Mouse (Mus musculus): Measurements from ENCODE around the gene Pcyt1a. TPM values are rescaled to one million over a fixed set of nuclear protein-coding genes. Genes with fewer than 3 reads are reported as not detected.
A peak's percentile ranks its signal among the peaks of the same experiment; 100 is the strongest.

Pcyt1a gene
- total and polyA plus RNA-seq, 3 experiments: 36.9 to 53.7 TPM; not detected in 1

DNA sequence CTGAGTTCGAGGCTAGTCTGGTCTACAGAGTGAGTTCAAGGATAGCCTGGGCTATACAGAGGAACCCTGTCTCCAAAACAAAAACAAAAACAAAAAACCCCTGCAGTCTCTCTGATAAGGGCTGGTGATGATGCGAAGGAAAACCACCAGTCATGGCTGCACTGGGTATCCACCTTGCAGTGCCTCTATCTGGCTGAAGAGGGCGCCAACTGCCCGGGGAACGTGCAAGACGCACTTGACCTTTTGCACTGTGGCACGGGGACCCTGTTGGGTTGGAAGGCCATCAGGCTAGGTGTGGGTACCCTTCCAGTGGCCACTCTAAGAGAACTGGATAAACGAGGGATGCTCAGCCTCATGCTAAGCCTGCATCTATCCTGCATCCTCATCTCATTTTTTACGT, 76.7 kb downstream of the Pcyt1a start:
- H3K27ac ChIP-seq (ENCODE audit: control insufficient read depth, low read depth, low read length): peak overlapping the region; percentile 93; the same call in 1 of the 2 replicates

DNA sequence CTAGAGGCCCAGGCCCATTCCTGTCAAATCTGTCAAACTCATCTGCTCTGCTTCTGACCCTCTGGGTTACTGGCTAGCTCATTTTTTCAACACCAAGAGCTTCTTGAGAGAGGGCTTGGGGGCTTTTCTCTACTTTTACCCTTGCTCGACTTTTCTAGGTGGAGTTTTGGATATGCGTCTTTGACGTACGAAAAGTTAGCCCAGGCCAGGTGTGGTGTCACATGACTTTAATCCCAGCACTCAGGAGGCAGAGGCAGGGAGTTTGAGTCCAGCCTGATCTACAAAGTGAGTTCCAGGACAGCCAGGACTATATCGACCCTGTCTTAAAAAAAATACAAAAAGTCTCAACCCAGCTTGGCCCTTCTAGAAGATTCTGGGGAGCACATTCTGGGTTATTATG, 77.3 kb downstream of the Pcyt1a start:
- Histone ChIP-seq H3K79me2 (ENCODE audit: control insufficient read depth, insufficient read depth, low read length, poor library complexity) (no peaks in the 10 kb centered on the region; the same call in 1 of the 2 replicates), H3K4me1 (ENCODE audit: control insufficient read depth in 1 of 2, insufficient read depth in 2 of 2, low read length in 2 of 2) (peaks cover 19 to 31% of the 10 kb centered on the region in 2 experiments), H3K4me3 (ENCODE audit: control insufficient read depth in 1 of 2, insufficient read depth in 1 of 2, low read depth in 2 of 2, low read length in 2 of 2) (peak overlapping the region; percentile 3 to 35), H3K36me3 (ENCODE audit: control insufficient read depth in 1 of 2, insufficient read depth in 2 of 2, low read length in 2 of 2) (peaks cover 0 to 37% of the 10 kb centered on the region in 2 experiments; a peak in 2 of 4 replicates), H3K9ac (ENCODE audit: control insufficient read depth, low read depth, low read length, poor library complexity, severe bottlenecking) (peak overlapping the region; percentile 67), H3K27ac (ENCODE audit: control insufficient read depth, low read depth, low read length) (peak overlapping the region; percentile 93), H3K9me3 (replicated peaks; ENCODE audit: insufficient read depth, low read length) (no peaks in the 10 kb centered on the region), H3K27me3 (ENCODE audit: control insufficient read depth in 1 of 2, insufficient read depth in 2 of 2, low read length in 2 of 2) (no peaks in the 10 kb centered on the region)
- DNase-seq (ENCODE audit: low read depth, low spot score): no peak
- no peak for TF ChIP-seq NRF1 (IDR thresholded peaks at IDR 0.05; ENCODE audit: insufficient read depth, low read depth, low read length, poor library complexity, severe bottlenecking)
- no peak for TF ChIP-seq HCFC1 (IDR thresholded peaks at IDR 0.05; ENCODE audit: low read depth, low read length)
- TF ChIP-seq ZKSCAN1 (IDR thresholded peaks at IDR 0.05; ENCODE audit: low read depth, low read length): no peak
- no peak for TF ChIP-seq EP300 (IDR thresholded peaks at IDR 0.05; ENCODE audit: low read depth in 1 of 2, low read length in 2 of 2)
- no peak for TF ChIP-seq NELFE (IDR thresholded peaks at IDR 0.05; ENCODE audit: low read depth, low read length)
- no peak for TF ChIP-seq MAFK (IDR thresholded peaks at IDR 0.05; ENCODE audit: borderline replicate concordance, low read depth, low read length)
- no peak for TF ChIP-seq UBTF (IDR thresholded peaks at IDR 0.05; ENCODE audit: borderline replicate concordance, insufficient read depth, low read depth, low read length)
- peak; percentile 25 for TF ChIP-seq TAL1 (IDR thresholded peaks at IDR 0.05; ENCODE audit: low read length)
- peak; percentile 51; the same call in 1 of the 2 replicates for TF ChIP-seq USF1 (IDR thresholded peaks at IDR 0.05; ENCODE audit: low read depth, low read length)
- no peak for TF ChIP-seq CTCF (IDR thresholded peaks at IDR 0.05 in 2 of 3, conservative IDR thresholded peaks at IDR 0.05 in 1 of 3; ENCODE audit: control insufficient read depth in 1 of 3, insufficient read depth in 1 of 3, low read depth in 2 of 3, low read length in 3 of 3, poor library complexity in 1 of 3, severe bottlenecking in 1 of 3)
- no peak for TF ChIP-seq TCF12 (IDR thresholded peaks at IDR 0.05; ENCODE audit: low read depth, low read length)
- TF ChIP-seq POLR2A (IDR thresholded peaks at IDR 0.05; ENCODE audit: control insufficient read depth in 1 of 2, insufficient read depth in 1 of 2, low read depth in 1 of 2, low read length in 2 of 2, poor library complexity in 1 of 2): no peak
- TF ChIP-seq CHD2 (IDR thresholded peaks at IDR 0.05; ENCODE audit: low read length): no peak
- TF ChIP-seq TBP (IDR thresholded peaks at IDR 0.05; ENCODE audit: low read depth, low read length): no peak
- TF ChIP-seq ETS1 (IDR thresholded peaks at IDR 0.05; ENCODE audit: low read depth, low read length): no peak

More for the DNA sequence above, 76.7 kb downstream of the Pcyt1a start:
- H3K79me2 ChIP-seq (ENCODE audit: control insufficient read depth, insufficient read depth, low read length, poor library complexity): no peaks in the 10 kb centered on the region; the same call in 1 of the 2 replicates
- H3K4me1 ChIP-seq (ENCODE audit: control insufficient read depth in 1 of 2, insufficient read depth in 2 of 2, low read length in 2 of 2): peaks cover 19 to 31% of the 10 kb centered on the region in 2 experiments
- H3K36me3 ChIP-seq (ENCODE audit: control insufficient read depth in 1 of 2, insufficient read depth in 2 of 2, low read length in 2 of 2): peaks cover 0 to 37% of the 10 kb centered on the region in 2 experiments; a peak in 2 of 4 replicates
- H3K4me3 ChIP-seq (ENCODE audit: control insufficient read depth in 1 of 2, insufficient read depth in 1 of 2, low read depth in 2 of 2, low read length in 2 of 2): peak overlapping the region; percentile 3 to 35; a peak in 2 of 4 replicates
- H3K27me3 ChIP-seq (ENCODE audit: control insufficient read depth in 1 of 2, insufficient read depth in 2 of 2, low read length in 2 of 2): no peaks in the 10 kb centered on the region
- TF ChIP-seq GATA1 (IDR thresholded peaks at IDR 0.05; ENCODE audit: low read depth, low read length) (peak; percentile 59), TCF12 (IDR thresholded peaks at IDR 0.05; ENCODE audit: low read depth, low read length) (0 out of 2 replicates have a peak, but pooled peaks have one; percentile 20), ZMIZ1 (IDR thresholded peaks at IDR 0.05; ENCODE audit: low read depth, low read length) (no peak), MYC (IDR thresholded peaks at IDR 0.05; ENCODE audit: low read depth, low read length) (no peak), MXI1 (IDR thresholded peaks at IDR 0.05; ENCODE audit: low read depth, low read length) (peak; percentile 13; the same call in 1 of the 2 replicates), BHLHE40 (IDR thresholded peaks at IDR 0.05; ENCODE audit: borderline replicate concordance, low read depth, low read length) (peak; percentile 34; the same call in 1 of the 2 replicates), USF1 (IDR thresholded peaks at IDR 0.05; ENCODE audit: low read depth, low read length) (peak; percentile 41; the same call in 1 of the 2 replicates), MAX (IDR thresholded peaks at IDR 0.05; ENCODE audit: low read length) (no peak), JUND (IDR thresholded peaks at IDR 0.05; ENCODE audit: low read depth, low read length) (no peak), EP300 (IDR thresholded peaks at IDR 0.05; ENCODE audit: low read depth in 1 of 2, low read length in 2 of 2) (peak in 1 of 2 experiments; percentile 15; a peak in 2 of 4 replicates), RAD21 (IDR thresholded peaks at IDR 0.05; ENCODE audit: low read depth, low read length) (peak; percentile 99), SMC3 (IDR thresholded peaks at IDR 0.05; ENCODE audit: low read depth, low read length) (peak; percentile 90), SIN3A (IDR thresholded peaks at IDR 0.05; ENCODE audit: low read length) (peak; percentile 34; the same call in 1 of the 2 replicates), CTCF (IDR thresholded peaks at IDR 0.05 in 2 of 3, conservative IDR thresholded peaks at IDR 0.05 in 1 of 3; ENCODE audit: control insufficient read depth in 1 of 3, insufficient read depth in 1 of 3, low read depth in 2 of 3, low read length in 3 of 3, poor library complexity in 1 of 3, severe bottlenecking in 1 of 3) (peak; percentile 96 to 99 (median 98)), CHD2 (IDR thresholded peaks at IDR 0.05; ENCODE audit: low read length) (no peak), ZC3H11A (IDR thresholded peaks at IDR 0.05; ENCODE audit: low read depth, low read length) (peak; percentile 96), TAL1 (IDR thresholded peaks at IDR 0.05; ENCODE audit: low read length) (peak; percentile 23; the same call in 1 of the 2 replicates), GABPA (IDR thresholded peaks at IDR 0.05; ENCODE audit: low read depth, low read length) (no peak), ELF1 (IDR thresholded peaks at IDR 0.05; ENCODE audit: low read depth, low read length) (0 out of 2 replicates have a peak, but pooled peaks have one; percentile 38)
- peak overlapping the region; percentile 67 for H3K9ac ChIP-seq (ENCODE audit: control insufficient read depth, low read depth, low read length, poor library complexity, severe bottlenecking)
- no peaks in the 10 kb centered on the region for H3K9me3 ChIP-seq (replicated peaks; ENCODE audit: insufficient read depth, low read length)
- DNase-seq (ENCODE audit: low read depth, low spot score): peak; percentile 84

Measured in MEL (cell line).